Mouse (Mus musculus): Measurements from ENCODE around the gene Mest. TPM values are rescaled to one million over a fixed set of nuclear protein-coding genes. Genes with fewer than 3 reads are reported as not detected.

Mest gene
- total RNA-seq, 2 experiments from 2014 or later: 44.9 to 49.3 TPM

GRCm38 (mm10) chr6:30737548-30738463 is 14.5 kb downstream of the Mest start:
- DNase-seq (ENCODE audit: low spot score in 2 of 2): peak; percentile 67 to 74

- no peak for DNase-seq (ENCODE audit: low spot score in 2 of 2)
Measured at GRCm38 (mm10) chr6:30738464-30739006, 15.2 kb downstream of the Mest start.

GRCm38 (mm10) chr6:30739177-30739747 is 15.9 kb downstream of the Mest start:
- DNase-seq (ENCODE audit: low spot score in 2 of 2): no peak

GRCm38 (mm10) chr6:30744846-30745245 is 21.5 kb downstream of the Mest start:
- no peak for DNase-seq (ENCODE audit: low spot score in 2 of 2)

GRCm38 (mm10) chr6:30745591-30745990 is 22.2 kb downstream of the Mest start:
- DNase-seq (ENCODE audit: low spot score in 2 of 2): no peak

GRCm38 (mm10) chr6:30747631-30748357 is 24.4 kb downstream of the Mest start:
- DNase-seq (ENCODE audit: low spot score in 2 of 2): no peak

- peak in 1 of 2 experiments; percentile 58 for DNase-seq (ENCODE audit: low spot score in 2 of 2)
Measured at GRCm38 (mm10) chr6:30748358-30748910, 25.1 kb downstream of the Mest start.

GRCm38 (mm10) chr6:30749042-30749689 is 25.8 kb downstream of the Mest start:
- DNase-seq (ENCODE audit: low spot score in 2 of 2): no peak

GRCm38 (mm10) chr6:30749892-30750291 is 26.5 kb downstream of the Mest start:
- no peak for DNase-seq (ENCODE audit: low spot score in 2 of 2)

- DNase-seq (ENCODE audit: low spot score in 2 of 2): no peak
Measured at GRCm38 (mm10) chr6:30750482-30750881, 27.1 kb downstream of the Mest start.

- DNase-seq (ENCODE audit: low spot score in 2 of 2): no peak
Measured at GRCm38 (mm10) chr6:30751209-30751608, 27.9 kb downstream of the Mest start.

Small RNA genes lying within 50 kb of the gene (microRNA-seq; reads per million reads assigned to microRNA genes)
- 4,480 to 4,988 reads per million in 2 experiments for gene Mir335

Other genes starting within 250 kb of the Mest start
- 10 to 100 TPM; 18.6 to 23.3 TPM for gene Tmem209, start 213.8 kb upstream of the Mest start, total RNA-seq (2021)
- under 1 TPM; 0.54 to 0.63 TPM for gene Ssmem1, start 213.7 kb upstream of the Mest start, total RNA-seq (2021)
- gene Cpa2, start 182.0 kb upstream of the Mest start, total RNA-seq (2021): under 1 TPM; 0.56 to 0.87 TPM
- not detected for gene Cpa4, start 155.2 kb upstream of the Mest start, total RNA-seq (2021)
- not detected for gene Cpa5, start 112.5 kb upstream of the Mest start, total RNA-seq (2021)
- gene Cpa1, start 84.3 kb upstream of the Mest start, total RNA-seq (2021): not detected
- 1 to 10 TPM; 5.3 to 6.0 TPM for gene Cep41, start 29.8 kb upstream of the Mest start, total RNA-seq (2021)
- gene Copg2, start 173.2 kb downstream of the Mest start, total RNA-seq (2021): 10 to 100 TPM; 86.9 to 92.5 TPM
- not detected for gene Tsga13, start 192.0 kb downstream of the Mest start, total RNA-seq (2021)
- under 1 TPM; 0.18 to 0.30 TPM for gene Klf14, start 235.5 kb downstream of the Mest start, total RNA-seq (2021)